Mouse (Mus musculus) lung, adult 2 months (tissue): ENCODE results near the gene Magea10. TPM values are rescaled to one million over a fixed set of nuclear protein-coding genes. Genes with fewer than 3 reads are reported as not detected.

Source experiments
- DNase-seq: peaks from one replicate; pipeline ENCODE4 v3.0.0; 2022
- H3K4me1 ChIP-seq: fragments of 200-500 bp; 2 replicates; pipeline ENCODE4 v1.6.1; 2011; ENCODE audit warnings: low read length; ENCODE audit not compliant: control insufficient read depth, insufficient read depth
- H3K4me3 ChIP-seq: fragments of 200-500 bp; replicated peaks from 2 replicates; pipeline ENCODE3; 2011; ENCODE audit warnings: low read depth, mild to moderate bottlenecking, control low read depth, low read length; ENCODE audit errors: extremely low read depth
- CTCF ChIP-seq: fragments of 200-500 bp; IDR thresholded peaks from 2 replicates; pipeline ENCODE4 v1.5.1; 2011; ENCODE audit warnings: mild to moderate bottlenecking, low read length, control low read depth; ENCODE audit not compliant: insufficient read depth
- POLR2A ChIP-seq: fragments of 200-500 bp; IDR thresholded peaks from 2 replicates; pipeline ENCODE4 v1.6.1; 2011; ENCODE audit warnings: low read depth, mild to moderate bottlenecking, control low read depth, low read length, borderline replicate concordance; ENCODE audit errors: extremely low read depth
- WGBS: fragments of 180-500 bp; shearing (Covaris S2); methylation state at CpG from one replicate; pipeline ENCODE4 v1.1.7; 2018; 5-methylcytosine and 5-hydroxymethylcytosine counted together
- polyA plus RNA-seq: library from polyadenylated mRNA; depleted of rRNA; stranded (reverse); fragments of >200 nt; gene quantifications from 2 replicates; pipeline ENCODE4 v1.2.3, GENCODE M21; 2012; rRNA removed

Magea10 gene
- not detected in 2 replicates for polyA plus RNA-seq

DNA sequence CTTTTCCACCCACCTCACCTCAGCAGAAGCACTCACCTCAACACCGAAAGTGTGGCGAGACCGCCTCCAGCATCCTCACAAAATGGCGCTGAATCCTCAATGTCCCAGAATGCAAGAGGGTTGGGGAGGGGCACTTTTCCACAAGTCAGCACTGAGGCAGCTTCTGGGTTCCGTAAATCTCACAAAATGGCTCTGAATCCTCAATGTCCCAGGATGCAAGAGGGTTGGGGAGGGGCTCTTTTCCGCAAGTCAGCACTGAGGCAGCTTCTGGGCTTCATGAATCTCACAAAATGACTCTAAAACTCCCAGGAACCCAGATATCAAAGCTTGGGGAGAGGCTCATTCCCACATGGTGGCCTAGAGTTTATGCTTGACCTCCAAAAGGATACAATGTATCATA, at the start of gene Magea10:
Gene Magea10, minus strand, starts transcription at position 101 of the 400 bp plus-strand sequence.
- H3K4me3 ChIP-seq: no peak within 1 kb of the TSS
- 89% methylated on average over 6 of the region's 6 CpGs for WGBS
- H3K4me1 ChIP-seq: no peaks in the 10 kb centered on the region
- TF ChIP-seq POLR2A (no peak), CTCF (no peak)
- no peak for DNase-seq

DNA sequence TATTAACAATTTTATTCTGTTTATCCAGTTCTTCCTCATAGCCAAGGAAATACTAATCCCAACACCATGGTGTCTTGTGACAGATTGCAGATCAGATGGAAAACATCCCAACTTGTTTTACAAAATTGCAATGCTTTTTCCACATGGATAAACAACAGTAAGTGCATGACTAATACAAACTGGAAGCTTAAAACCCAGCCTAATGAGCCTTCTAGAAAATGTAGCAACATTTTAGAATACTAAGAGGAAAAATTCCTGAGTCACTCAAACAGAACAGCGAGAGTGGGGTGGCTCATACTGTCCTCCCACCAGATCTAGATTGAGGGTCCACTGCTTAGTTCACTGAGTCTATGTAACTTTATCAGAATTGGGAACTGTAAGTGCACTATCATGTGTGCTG, 4.7 kb downstream of the Magea10 start:
- Histone ChIP-seq H3K4me1 (no peaks in the 10 kb centered on the region), H3K4me3 (no peak overlapping the region)
- 58% methylated on average over 1 of the region's 1 CpGs for WGBS
- TF ChIP-seq POLR2A: no peak
- TF ChIP-seq CTCF: no peak
- DNase-seq: no peak

Other genes starting within 250 kb of the Magea10 start
- gene Magea4, start 164.8 kb downstream of the Magea10 start, polyA plus RNA-seq: not detected in 2 replicates
- 4.3 and 4.6 TPM in 2 replicates for gene Gabre, start 112.1 kb downstream of the Magea10 start, polyA plus RNA-seq